Mouse (Mus musculus): ENCODE data around the gene Tns1. TPM values are rescaled to one million over a fixed set of nuclear protein-coding genes. Genes with fewer than 3 reads are reported as not detected.

Gene Tns1
- polyA plus RNA-seq, 1 experiment from 2014 or later = 9.3 TPM

- peaks cover 8% of the 10 kb centered on the region for H3K4me1 ChIP-seq (ENCODE audit: control insufficient read depth, insufficient read depth, low read length)
- no peak overlapping the region for H3K9ac ChIP-seq (ENCODE audit: low read length)
- H3K36me3 ChIP-seq (ENCODE audit: control insufficient read depth, insufficient read depth, low read length) = no peaks in the 10 kb centered on the region
- ATAC-seq (ENCODE audit: low FRiP score) (no peak), DNase-seq (ENCODE audit: low spot score, missing footprints) (peak; percentile 81)
- H3K27me3 ChIP-seq (ENCODE audit: control insufficient read depth, insufficient read depth, low read length) = peaks cover 12% of the 10 kb centered on the region
- 44% methylated on average over 3 of the region's 3 CpGs for WGBS
- H3K4me2 ChIP-seq = no peak overlapping the region
- H3K27ac ChIP-seq (ENCODE audit: low read depth, low read length) = no peak overlapping the region
- H3K9me3 ChIP-seq (ENCODE audit: control insufficient read depth, low read length) = no peaks in the 10 kb centered on the region
- no peak overlapping the region for H3K4me3 ChIP-seq (ENCODE audit: low read depth, low read length)
Measured at GRCm38 (mm10) chr1:74035912-74036489, 88.2 kb downstream of the Tns1 start.

GRCm38 (mm10) chr1:74035487-74035886 lies 88.8 kb downstream of the Tns1 start:
- ATAC-seq (ENCODE audit: low FRiP score) (no peak), DNase-seq (ENCODE audit: low spot score, missing footprints) (peak; percentile 61)
- H3K4me3 ChIP-seq (ENCODE audit: low read depth, low read length) = no peak overlapping the region
- H3K27ac ChIP-seq (ENCODE audit: low read depth, low read length) = no peak overlapping the region
- H3K9ac ChIP-seq (ENCODE audit: low read length) = no peak overlapping the region
- no peaks in the 10 kb centered on the region for H3K36me3 ChIP-seq (ENCODE audit: control insufficient read depth, insufficient read depth, low read length)
- H3K4me1 ChIP-seq (ENCODE audit: control insufficient read depth, insufficient read depth, low read length) = peaks cover 8% of the 10 kb centered on the region
- peaks cover 12% of the 10 kb centered on the region for H3K27me3 ChIP-seq (ENCODE audit: control insufficient read depth, insufficient read depth, low read length)
- H3K9me3 ChIP-seq (ENCODE audit: control insufficient read depth, low read length) = no peaks in the 10 kb centered on the region
- H3K4me2 ChIP-seq = no peak overlapping the region
- WGBS = 67% methylated on average over 4 of the region's 4 CpGs

- H3K9me3 ChIP-seq (ENCODE audit: control insufficient read depth, low read length) = no peaks in the 10 kb centered on the region
- H3K4me3 ChIP-seq (ENCODE audit: low read depth, low read length) = no peak overlapping the region
- ATAC-seq (ENCODE audit: low FRiP score) (no peak), DNase-seq (ENCODE audit: low spot score, missing footprints) (peak; percentile 70)
- peaks cover 8% of the 10 kb centered on the region for H3K4me1 ChIP-seq (ENCODE audit: control insufficient read depth, insufficient read depth, low read length)
- no peak overlapping the region for H3K9ac ChIP-seq (ENCODE audit: low read length)
- WGBS = 92% methylated on average over 2 of the region's 2 CpGs
- H3K4me2 ChIP-seq = no peak overlapping the region
- H3K36me3 ChIP-seq (ENCODE audit: control insufficient read depth, insufficient read depth, low read length) = no peaks in the 10 kb centered on the region
- peaks cover 12% of the 10 kb centered on the region for H3K27me3 ChIP-seq (ENCODE audit: control insufficient read depth, insufficient read depth, low read length)
- H3K27ac ChIP-seq (ENCODE audit: low read depth, low read length) = no peak overlapping the region
Measured at GRCm38 (mm10) chr1:74034736-74035135, 89.5 kb downstream of the Tns1 start.

- Histone ChIP-seq H3K4me1 (ENCODE audit: control insufficient read depth, insufficient read depth, low read length) (peaks cover 8% of the 10 kb centered on the region), H3K36me3 (ENCODE audit: control insufficient read depth, insufficient read depth, low read length) (no peaks in the 10 kb centered on the region), H3K27ac (ENCODE audit: low read depth, low read length) (no peak overlapping the region), H3K9ac (ENCODE audit: low read length) (no peak overlapping the region), H3K27me3 (ENCODE audit: control insufficient read depth, insufficient read depth, low read length) (peaks cover 12% of the 10 kb centered on the region), H3K4me3 (ENCODE audit: low read depth, low read length) (no peak overlapping the region), H3K4me2 (no peak overlapping the region), H3K9me3 (ENCODE audit: control insufficient read depth, low read length) (no peaks in the 10 kb centered on the region)
- no peak for DNase-seq (ENCODE audit: low spot score, missing footprints)
- ATAC-seq (ENCODE audit: low FRiP score) = no peak
Measured at GRCm38 (mm10) chr1:74034211-74034610, 90.0 kb downstream of the Tns1 start.

- DNase-seq (ENCODE audit: low spot score, missing footprints) = no peak
- Histone ChIP-seq H3K4me3 (ENCODE audit: low read depth, low read length) (no peak overlapping the region), H3K27ac (ENCODE audit: low read depth, low read length) (no peak overlapping the region), H3K9ac (ENCODE audit: low read length) (no peak overlapping the region), H3K4me1 (ENCODE audit: control insufficient read depth, insufficient read depth, low read length) (peaks cover 8% of the 10 kb centered on the region), H3K9me3 (ENCODE audit: control insufficient read depth, low read length) (no peaks in the 10 kb centered on the region), H3K27me3 (ENCODE audit: control insufficient read depth, insufficient read depth, low read length) (peaks cover 12% of the 10 kb centered on the region), H3K4me2 (no peak overlapping the region), H3K36me3 (ENCODE audit: control insufficient read depth, insufficient read depth, low read length) (no peaks in the 10 kb centered on the region)
- 76% methylated on average over 4 of the region's 4 CpGs for WGBS
- no peak for ATAC-seq (ENCODE audit: low FRiP score)
Measured at GRCm38 (mm10) chr1:74033407-74033806, 90.8 kb downstream of the Tns1 start.

- Histone ChIP-seq H3K27ac (ENCODE audit: low read depth, low read length) (no peak overlapping the region), H3K27me3 (ENCODE audit: control insufficient read depth, insufficient read depth, low read length) (peaks cover 12% of the 10 kb centered on the region), H3K36me3 (ENCODE audit: control insufficient read depth, insufficient read depth, low read length) (no peaks in the 10 kb centered on the region), H3K4me3 (ENCODE audit: low read depth, low read length) (no peak overlapping the region), H3K4me2 (no peak overlapping the region), H3K9me3 (ENCODE audit: control insufficient read depth, low read length) (no peaks in the 10 kb centered on the region), H3K4me1 (ENCODE audit: control insufficient read depth, insufficient read depth, low read length) (peaks cover 8% of the 10 kb centered on the region), H3K9ac (ENCODE audit: low read length) (no peak overlapping the region)
- DNase-seq (ENCODE audit: low spot score, missing footprints) (no peak), ATAC-seq (ENCODE audit: low FRiP score) (no peak)
- 85% methylated on average over 5 of the region's 5 CpGs for WGBS
Measured at GRCm38 (mm10) chr1:74032966-74033365, 91.3 kb downstream of the Tns1 start.

- ATAC-seq (ENCODE audit: low FRiP score) (no peak), DNase-seq (ENCODE audit: low spot score, missing footprints) (peak; percentile 31)
- WGBS = 79% methylated on average over 9 of the region's 9 CpGs
- H3K4me1 ChIP-seq (ENCODE audit: control insufficient read depth, insufficient read depth, low read length) = peaks cover 6% of the 10 kb centered on the region
- no peaks in the 10 kb centered on the region for H3K9me3 ChIP-seq (ENCODE audit: control insufficient read depth, low read length)
- H3K4me3 ChIP-seq (ENCODE audit: low read depth, low read length) = no peak overlapping the region
- H3K27ac ChIP-seq (ENCODE audit: low read depth, low read length) = no peak overlapping the region
- no peak overlapping the region for H3K4me2 ChIP-seq
- peaks cover 11% of the 10 kb centered on the region for H3K27me3 ChIP-seq (ENCODE audit: control insufficient read depth, insufficient read depth, low read length)
- no peaks in the 10 kb centered on the region for H3K36me3 ChIP-seq (ENCODE audit: control insufficient read depth, insufficient read depth, low read length)
- H3K9ac ChIP-seq (ENCODE audit: low read length) = no peak overlapping the region
Measured at GRCm38 (mm10) chr1:74031771-74032609, 92.3 kb downstream of the Tns1 start.

- 31% methylated on average over 3 of the region's 3 CpGs for WGBS
- no peak for ATAC-seq (ENCODE audit: low FRiP score)
- Histone ChIP-seq H3K9ac (ENCODE audit: low read length) (no peak overlapping the region), H3K4me3 (ENCODE audit: low read depth, low read length) (no peak overlapping the region), H3K27me3 (ENCODE audit: control insufficient read depth, insufficient read depth, low read length) (peaks cover 1% of the 10 kb centered on the region), H3K4me2 (no peak overlapping the region), H3K9me3 (ENCODE audit: control insufficient read depth, low read length) (no peaks in the 10 kb centered on the region), H3K27ac (ENCODE audit: low read depth, low read length) (no peak overlapping the region), H3K4me1 (ENCODE audit: control insufficient read depth, insufficient read depth, low read length) (no peaks in the 10 kb centered on the region), H3K36me3 (ENCODE audit: control insufficient read depth, insufficient read depth, low read length) (no peaks in the 10 kb centered on the region)
- peak; percentile 68 for DNase-seq (ENCODE audit: low spot score, missing footprints)
Measured at GRCm38 (mm10) chr1:74030901-74031360, 93.3 kb downstream of the Tns1 start.

- DNase-seq (ENCODE audit: low spot score, missing footprints) (peak; percentile 65), ATAC-seq (ENCODE audit: low FRiP score) (no peak)
- WGBS = 91% methylated on average over 1 of the region's 1 CpGs
- H3K9me3 ChIP-seq (ENCODE audit: control insufficient read depth, low read length) = no peaks in the 10 kb centered on the region
- no peak overlapping the region for H3K4me2 ChIP-seq
- H3K9ac ChIP-seq (ENCODE audit: low read length) = no peak overlapping the region
- H3K36me3 ChIP-seq (ENCODE audit: control insufficient read depth, insufficient read depth, low read length) = no peaks in the 10 kb centered on the region
- no peaks in the 10 kb centered on the region; the same call in 1 of the 2 replicates for H3K27me3 ChIP-seq (ENCODE audit: control insufficient read depth, insufficient read depth, low read length)
- no peak overlapping the region for H3K27ac ChIP-seq (ENCODE audit: low read depth, low read length)
- no peak overlapping the region for H3K4me3 ChIP-seq (ENCODE audit: low read depth, low read length)
- no peaks in the 10 kb centered on the region for H3K4me1 ChIP-seq (ENCODE audit: control insufficient read depth, insufficient read depth, low read length)
Measured at GRCm38 (mm10) chr1:74030285-74030684, 94.0 kb downstream of the Tns1 start.

All from midbrain, embryonic 11.5 days (tissue).